Mouse (Mus musculus): ENCODE results near the gene Zfp3. TPM values are rescaled to one million over a fixed set of nuclear protein-coding genes. Genes with fewer than 3 reads are reported as not detected.

The Zfp3 gene
- polyA plus RNA-seq, 1 experiment from 2014 or later: 16.9 TPM

DNA sequence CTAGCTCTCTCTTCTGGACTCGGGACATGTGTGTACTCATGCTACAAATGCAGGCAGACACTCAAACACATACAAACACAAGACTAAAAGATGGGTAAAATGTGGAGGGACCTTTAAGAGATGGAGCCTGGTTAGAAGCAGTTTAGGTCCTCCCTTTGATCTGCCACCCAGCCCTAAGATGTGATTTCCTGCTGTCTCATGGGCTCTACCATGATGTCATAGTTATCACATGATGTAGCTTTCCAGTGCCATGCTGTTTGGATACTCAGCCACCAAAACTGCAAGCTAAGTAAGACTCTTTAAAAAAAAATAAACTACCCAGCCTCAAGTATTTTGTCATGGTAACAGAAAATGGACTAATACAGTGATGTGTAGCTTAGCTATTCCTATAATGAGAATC, 28.4 kb downstream of the Zfp3 start:
- ATAC-seq (ENCODE audit: low FRiP score) (no peak), DNase-seq (ENCODE audit: low spot score) (no peak)
- 85% methylated on average over 1 of the region's 1 CpGs for WGBS
- H3K4me3 ChIP-seq (replicated peaks; ENCODE audit: low read length): no peak overlapping the region
- no peaks in the 10 kb centered on the region for H3K4me1 ChIP-seq (replicated peaks; ENCODE audit: control insufficient read depth, insufficient read depth, low read length)
- no peaks in the 10 kb centered on the region for H3K9me3 ChIP-seq (ENCODE audit: control insufficient read depth, low read length)
- no peaks in the 10 kb centered on the region for H3K36me3 ChIP-seq (replicated peaks; ENCODE audit: control insufficient read depth, insufficient read depth)
- H3K4me2 ChIP-seq (replicated peaks): no peak overlapping the region
- no peak overlapping the region for H3K27ac ChIP-seq
- no peak overlapping the region for H3K9ac ChIP-seq
- no peaks in the 10 kb centered on the region for H3K27me3 ChIP-seq (ENCODE audit: control insufficient read depth, insufficient read depth, low read length)

DNA sequence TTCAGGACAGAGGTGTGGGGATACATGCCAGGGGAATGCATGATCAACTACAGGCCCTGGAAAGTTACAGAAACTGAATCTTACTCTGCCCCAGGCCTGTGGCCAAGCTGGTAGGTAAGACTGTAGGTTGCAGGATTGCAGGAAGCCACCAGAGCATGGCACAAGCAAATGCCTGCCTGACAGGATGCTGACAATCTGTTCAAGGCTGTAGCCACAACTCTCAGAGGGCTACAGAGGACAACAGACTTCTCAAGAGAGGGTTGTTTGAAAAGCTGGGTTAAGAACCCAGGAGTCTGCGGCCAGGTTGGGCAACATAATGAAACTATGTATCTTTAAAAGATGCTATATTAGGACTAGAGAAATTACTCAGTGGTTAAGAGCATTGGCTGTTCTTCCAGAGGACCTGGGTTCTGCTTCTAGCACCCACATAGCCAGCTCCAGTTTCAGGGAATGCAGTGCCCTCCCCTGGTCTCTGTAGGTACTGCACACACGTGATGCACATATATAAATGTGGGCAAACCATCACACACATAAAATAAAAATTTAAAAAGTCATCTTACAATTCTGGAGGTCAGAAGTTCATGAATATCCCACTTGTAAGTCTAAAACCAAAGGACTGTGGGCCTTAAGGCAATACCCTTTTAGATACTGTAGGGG, 38.3 kb downstream of the Zfp3 start:
- Histone ChIP-seq H3K9me3 (ENCODE audit: control insufficient read depth, low read length) (no peaks in the 10 kb centered on the region), H3K4me1 (replicated peaks; ENCODE audit: control insufficient read depth, insufficient read depth, low read length) (no peaks in the 10 kb centered on the region)

DNA sequence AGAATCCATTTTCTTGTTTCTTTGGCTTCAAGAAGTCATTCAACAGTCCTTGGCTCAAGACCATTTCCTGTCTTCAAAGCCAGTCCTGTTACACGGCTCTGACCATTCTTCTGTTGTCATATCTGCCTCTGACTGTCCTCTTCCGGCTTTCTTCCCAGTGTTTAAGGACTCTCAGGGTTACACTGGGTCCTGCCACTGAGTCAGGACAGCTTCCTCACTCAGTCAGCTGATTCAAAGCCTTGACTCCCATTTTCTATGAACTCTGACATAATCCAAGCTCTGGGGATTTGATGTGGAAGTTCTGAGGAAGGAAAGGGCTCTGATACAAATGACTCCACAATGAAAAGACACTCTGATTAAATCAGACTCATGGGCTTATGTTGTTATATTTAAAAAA, 38.9 kb downstream of the Zfp3 start:
- H3K36me3 ChIP-seq (replicated peaks; ENCODE audit: control insufficient read depth, insufficient read depth): no peaks in the 10 kb centered on the region
- H3K9me3 ChIP-seq (ENCODE audit: control insufficient read depth, low read length): no peaks in the 10 kb centered on the region
- H3K27ac ChIP-seq: no peak overlapping the region
- no peak overlapping the region for H3K9ac ChIP-seq
- ATAC-seq (ENCODE audit: low FRiP score) (no peak), DNase-seq (ENCODE audit: low spot score) (no peak)
- H3K4me1 ChIP-seq (replicated peaks; ENCODE audit: control insufficient read depth, insufficient read depth, low read length): no peaks in the 10 kb centered on the region
- WGBS: 85% methylated on average over 2 of the region's 2 CpGs
- no peaks in the 10 kb centered on the region for H3K27me3 ChIP-seq (ENCODE audit: control insufficient read depth, insufficient read depth, low read length)
- H3K4me3 ChIP-seq (replicated peaks; ENCODE audit: low read length): no peak overlapping the region
- H3K4me2 ChIP-seq (replicated peaks): no peak overlapping the region

More for the DNA sequence above, 38.3 kb downstream of the Zfp3 start:
- DNase-seq (ENCODE audit: low spot score): no peak
- WGBS: 98% methylated on average over 2 of the region's 2 CpGs
- H3K4me2 ChIP-seq (replicated peaks): no peak overlapping the region
- no peak overlapping the region for H3K4me3 ChIP-seq (replicated peaks; ENCODE audit: low read length)
- H3K27me3 ChIP-seq (ENCODE audit: control insufficient read depth, insufficient read depth, low read length): no peaks in the 10 kb centered on the region
- H3K27ac ChIP-seq: no peak overlapping the region
- H3K36me3 ChIP-seq (replicated peaks; ENCODE audit: control insufficient read depth, insufficient read depth): no peaks in the 10 kb centered on the region
- H3K9ac ChIP-seq: no peak overlapping the region
- ATAC-seq (ENCODE audit: low FRiP score): no peak

DNA sequence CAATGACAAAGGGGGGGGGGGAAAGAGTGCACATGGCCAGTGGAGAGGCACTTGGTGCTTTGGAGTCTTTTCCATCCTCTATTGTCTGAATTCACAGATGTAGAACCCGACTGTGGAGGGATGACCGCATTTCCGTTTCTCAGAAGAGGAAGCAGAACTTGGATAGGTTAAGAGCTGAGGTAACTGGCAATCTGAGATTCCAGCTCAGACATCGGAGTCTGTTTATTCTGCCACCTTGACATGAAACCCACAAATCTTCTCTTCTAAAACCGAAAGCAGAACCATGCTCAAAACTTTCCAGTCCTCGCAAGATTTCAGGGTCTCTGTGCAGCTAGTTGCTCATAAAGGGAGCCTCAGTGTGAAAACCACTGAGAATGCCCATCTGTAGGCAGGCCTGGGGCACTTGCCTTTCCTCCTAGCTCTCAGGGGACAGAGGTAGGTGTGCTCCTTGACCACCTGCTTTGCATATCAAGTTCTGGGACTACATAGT, 39.7 kb downstream of the Zfp3 start:
- ATAC-seq (ENCODE audit: low FRiP score): no peak
- H3K27ac ChIP-seq: no peak overlapping the region
- WGBS: 88% methylated on average over 6 of the region's 6 CpGs

DNA sequence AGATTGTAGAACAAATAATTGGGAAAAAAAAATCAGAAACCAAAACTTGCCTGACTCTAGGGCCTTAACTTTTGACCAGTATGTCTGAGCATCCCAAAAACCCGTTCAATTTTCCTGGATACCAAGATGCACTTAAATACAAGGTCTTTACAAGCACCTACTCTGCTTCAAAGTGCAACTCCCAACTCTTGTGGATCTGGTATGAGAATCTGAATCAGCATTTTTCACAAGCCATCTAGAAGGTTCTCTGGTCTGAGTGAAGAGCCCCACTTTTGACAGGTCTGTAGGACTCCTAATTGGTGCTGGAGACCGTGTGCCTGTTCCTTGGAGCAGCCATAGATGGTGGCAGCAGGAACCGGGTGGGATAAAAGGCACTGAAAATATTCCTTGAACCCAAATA, 40.4 kb downstream of the Zfp3 start:
- H3K27me3 ChIP-seq (ENCODE audit: control insufficient read depth, insufficient read depth, low read length): no peaks in the 10 kb centered on the region
- H3K4me1 ChIP-seq (replicated peaks; ENCODE audit: control insufficient read depth, insufficient read depth, low read length): no peaks in the 10 kb centered on the region
- H3K36me3 ChIP-seq (replicated peaks; ENCODE audit: control insufficient read depth, insufficient read depth): no peaks in the 10 kb centered on the region
- ATAC-seq (ENCODE audit: low FRiP score) (no peak), DNase-seq (ENCODE audit: low spot score) (no peak)
- no peaks in the 10 kb centered on the region for H3K9me3 ChIP-seq (ENCODE audit: control insufficient read depth, low read length)
- no peak overlapping the region for H3K4me2 ChIP-seq (replicated peaks)
- H3K27ac ChIP-seq: no peak overlapping the region
- no peak overlapping the region for H3K4me3 ChIP-seq (replicated peaks; ENCODE audit: low read length)
- H3K9ac ChIP-seq: no peak overlapping the region
- WGBS: 83% methylated on average over 3 of the region's 3 CpGs

More for the DNA sequence above, 39.7 kb downstream of the Zfp3 start:
- no peak for DNase-seq (ENCODE audit: low spot score)
- H3K9me3 ChIP-seq (ENCODE audit: control insufficient read depth, low read length): no peaks in the 10 kb centered on the region
- H3K4me1 ChIP-seq (replicated peaks; ENCODE audit: control insufficient read depth, insufficient read depth, low read length): no peaks in the 10 kb centered on the region
- H3K36me3 ChIP-seq (replicated peaks; ENCODE audit: control insufficient read depth, insufficient read depth): no peaks in the 10 kb centered on the region
- no peak overlapping the region for H3K9ac ChIP-seq
- no peak overlapping the region for H3K4me3 ChIP-seq (replicated peaks; ENCODE audit: low read length)
- H3K27me3 ChIP-seq (ENCODE audit: control insufficient read depth, insufficient read depth, low read length): no peaks in the 10 kb centered on the region
- H3K4me2 ChIP-seq (replicated peaks): no peak overlapping the region

DNA sequence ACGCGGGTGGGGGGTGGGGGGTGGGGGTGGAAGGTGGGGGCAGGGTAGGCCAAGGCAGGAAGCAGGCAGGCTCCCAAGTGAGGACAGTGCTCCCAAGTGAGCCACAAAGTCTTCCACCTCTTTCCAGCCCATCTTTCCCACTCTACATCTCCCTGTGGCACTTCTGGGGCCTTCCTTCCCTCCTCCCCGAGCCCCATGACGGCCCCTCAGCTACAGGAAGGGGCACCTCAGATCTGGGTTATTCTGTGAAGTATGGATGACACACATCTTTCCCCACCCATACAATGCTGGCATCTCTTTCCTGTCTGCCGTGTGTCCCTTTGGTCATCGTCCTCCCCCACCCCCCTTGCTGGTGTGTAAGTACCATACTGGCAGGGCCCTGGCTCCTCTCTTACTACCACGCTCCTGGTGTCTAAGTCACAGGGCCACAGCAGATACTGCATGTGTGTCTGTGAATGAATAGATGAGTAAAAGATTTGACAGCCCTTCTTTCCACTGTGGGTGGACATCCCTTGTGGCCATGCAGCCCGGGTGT, 41.7 kb downstream of the Zfp3 start:
- DNase-seq (ENCODE audit: low spot score): no peak
- H3K4me1 ChIP-seq (replicated peaks; ENCODE audit: control insufficient read depth, insufficient read depth, low read length): no peaks in the 10 kb centered on the region
- 82% methylated on average over 8 of the region's 8 CpGs for WGBS

DNA sequence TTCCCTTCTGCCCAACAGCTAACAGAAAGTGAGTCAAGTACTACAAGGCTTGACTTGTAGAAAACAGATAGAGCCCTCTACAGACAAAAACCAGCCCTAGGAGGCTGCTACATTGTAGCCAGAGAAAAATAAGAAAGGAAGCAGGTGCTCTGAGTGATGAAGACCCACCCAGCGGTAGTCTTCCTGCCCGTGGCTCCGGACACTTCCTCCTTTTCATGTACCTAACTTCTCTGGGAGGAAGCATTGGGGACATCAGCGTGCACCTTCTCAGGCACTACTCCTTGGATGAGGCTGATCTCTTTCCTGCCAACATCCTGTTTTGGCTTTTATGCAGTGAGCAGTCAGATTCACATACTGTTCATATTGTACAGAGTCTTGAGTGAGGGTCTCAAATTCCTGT, 42.7 kb downstream of the Zfp3 start:
- no peak overlapping the region for H3K9ac ChIP-seq
- 89% methylated on average over 4 of the region's 4 CpGs for WGBS
- H3K4me1 ChIP-seq (replicated peaks; ENCODE audit: control insufficient read depth, insufficient read depth, low read length): no peaks in the 10 kb centered on the region
- H3K36me3 ChIP-seq (replicated peaks; ENCODE audit: control insufficient read depth, insufficient read depth): no peaks in the 10 kb centered on the region
- no peak overlapping the region for H3K4me3 ChIP-seq (replicated peaks; ENCODE audit: low read length)
- DNase-seq (ENCODE audit: low spot score) (no peak), ATAC-seq (ENCODE audit: low FRiP score) (no peak)
- H3K27ac ChIP-seq: no peak overlapping the region
- H3K27me3 ChIP-seq (ENCODE audit: control insufficient read depth, insufficient read depth, low read length): no peaks in the 10 kb centered on the region
- H3K9me3 ChIP-seq (ENCODE audit: control insufficient read depth, low read length): no peaks in the 10 kb centered on the region
- no peak overlapping the region for H3K4me2 ChIP-seq (replicated peaks)

More for the DNA sequence above, 41.7 kb downstream of the Zfp3 start:
- Histone ChIP-seq H3K9me3 (ENCODE audit: control insufficient read depth, low read length) (no peaks in the 10 kb centered on the region), H3K4me2 (replicated peaks) (no peak overlapping the region), H3K4me3 (replicated peaks; ENCODE audit: low read length) (no peak overlapping the region), H3K27ac (no peak overlapping the region), H3K9ac (no peak overlapping the region), H3K36me3 (replicated peaks; ENCODE audit: control insufficient read depth, insufficient read depth) (no peaks in the 10 kb centered on the region), H3K27me3 (ENCODE audit: control insufficient read depth, insufficient read depth, low read length) (no peaks in the 10 kb centered on the region)
- no peak for ATAC-seq (ENCODE audit: low FRiP score)

DNA sequence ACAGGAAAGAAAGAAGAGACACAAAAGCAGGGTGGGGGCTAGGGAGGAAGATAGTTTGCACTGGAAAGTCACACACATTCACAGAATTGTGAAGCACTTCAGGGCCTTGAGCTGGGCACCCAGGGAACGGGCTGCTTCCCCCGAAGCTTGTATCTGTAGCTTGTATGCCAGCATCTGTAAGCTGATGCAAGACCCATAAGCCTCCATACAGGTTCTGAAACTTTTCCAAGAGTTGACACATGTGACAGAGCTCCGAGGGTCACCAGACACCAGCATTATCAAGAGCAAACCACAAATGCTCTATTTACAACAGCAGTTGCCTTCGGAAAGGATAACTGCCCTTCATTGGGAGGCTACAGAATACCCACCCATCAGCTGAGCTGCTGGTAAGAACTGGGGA, 43.6 kb downstream of the Zfp3 start:
- Histone ChIP-seq H3K9ac (no peak overlapping the region), H3K4me3 (replicated peaks; ENCODE audit: low read length) (no peak overlapping the region), H3K36me3 (replicated peaks; ENCODE audit: control insufficient read depth, insufficient read depth) (no peaks in the 10 kb centered on the region), H3K4me2 (replicated peaks) (no peak overlapping the region), H3K9me3 (ENCODE audit: control insufficient read depth, low read length) (no peaks in the 10 kb centered on the region), H3K27me3 (ENCODE audit: control insufficient read depth, insufficient read depth, low read length) (no peaks in the 10 kb centered on the region), H3K4me1 (replicated peaks; ENCODE audit: control insufficient read depth, insufficient read depth, low read length) (no peaks in the 10 kb centered on the region), H3K27ac (no peak overlapping the region)
- no peak for ATAC-seq (ENCODE audit: low FRiP score)
- DNase-seq (ENCODE audit: low spot score): no peak
- WGBS: 94% methylated on average over 4 of the region's 4 CpGs

DNA sequence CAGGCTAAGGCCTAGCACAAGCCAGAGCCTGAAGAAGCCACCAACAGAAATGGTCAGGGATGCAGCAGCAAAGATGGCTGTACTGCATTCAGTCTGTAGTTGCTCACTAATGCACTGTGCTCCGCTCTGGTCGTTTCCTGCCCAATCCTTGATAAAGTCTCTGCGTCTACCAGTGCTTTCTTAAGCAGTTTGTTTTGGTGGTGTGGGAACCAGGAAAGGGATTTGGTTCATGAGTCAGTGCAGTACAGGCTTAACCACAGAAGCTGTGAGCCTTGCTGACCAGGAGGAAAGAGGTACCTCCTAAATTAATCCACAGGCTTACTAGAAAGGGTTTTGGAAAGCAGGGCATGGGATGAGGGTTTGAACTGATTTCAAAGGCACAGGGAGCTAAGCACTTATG, 44.1 kb downstream of the Zfp3 start:
- DNase-seq (ENCODE audit: low spot score): no peak
- 78% methylated on average over 3 of the region's 3 CpGs for WGBS
- H3K9ac ChIP-seq: no peak overlapping the region
- H3K4me1 ChIP-seq (replicated peaks; ENCODE audit: control insufficient read depth, insufficient read depth, low read length): no peaks in the 10 kb centered on the region
- no peak overlapping the region for H3K27ac ChIP-seq
- no peak overlapping the region for H3K4me3 ChIP-seq (replicated peaks; ENCODE audit: low read length)
- no peaks in the 10 kb centered on the region for H3K36me3 ChIP-seq (replicated peaks; ENCODE audit: control insufficient read depth, insufficient read depth)
- no peaks in the 10 kb centered on the region for H3K9me3 ChIP-seq (ENCODE audit: control insufficient read depth, low read length)
- ATAC-seq (ENCODE audit: low FRiP score): no peak
- H3K27me3 ChIP-seq (ENCODE audit: control insufficient read depth, insufficient read depth, low read length): no peaks in the 10 kb centered on the region
- H3K4me2 ChIP-seq (replicated peaks): no peak overlapping the region

DNA sequence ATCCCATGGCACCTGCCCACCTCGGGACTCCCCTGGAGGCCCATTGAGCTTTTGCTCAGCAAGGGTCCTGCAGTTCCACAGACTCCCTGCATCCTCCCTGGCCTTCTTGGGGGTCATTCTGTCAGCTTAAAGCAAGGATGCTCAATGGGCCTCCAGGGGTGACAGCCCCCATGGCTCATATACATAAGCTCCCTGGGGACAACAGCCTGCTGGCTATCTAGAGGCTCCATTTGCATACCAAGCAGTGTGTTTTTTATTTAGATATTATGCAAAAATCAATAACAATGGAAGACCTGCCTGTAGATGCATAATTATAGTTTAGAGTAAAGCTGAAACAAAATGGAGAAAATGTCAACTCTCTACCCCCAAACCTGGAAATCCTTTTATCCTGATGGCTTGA, 45.0 kb downstream of the Zfp3 start:
- ATAC-seq (ENCODE audit: low FRiP score): no peak
- no peak overlapping the region for H3K4me3 ChIP-seq (replicated peaks; ENCODE audit: low read length)
- DNase-seq (ENCODE audit: low spot score): no peak

More for the DNA sequence above, 45.0 kb downstream of the Zfp3 start:
- Histone ChIP-seq H3K9ac (no peak overlapping the region), H3K4me1 (replicated peaks; ENCODE audit: control insufficient read depth, insufficient read depth, low read length) (no peaks in the 10 kb centered on the region), H3K27me3 (ENCODE audit: control insufficient read depth, insufficient read depth, low read length) (no peaks in the 10 kb centered on the region), H3K9me3 (ENCODE audit: control insufficient read depth, low read length) (no peaks in the 10 kb centered on the region), H3K4me2 (replicated peaks) (no peak overlapping the region), H3K27ac (no peak overlapping the region), H3K36me3 (replicated peaks; ENCODE audit: control insufficient read depth, insufficient read depth) (no peaks in the 10 kb centered on the region)
- 5% methylated on average over 1 of the region's 1 CpGs for WGBS

All from hindbrain, embryonic 14.5 days (tissue).